Mouse (Mus musculus): ENCODE measurements around the gene Sbsn. TPM values are rescaled to one million over a fixed set of nuclear protein-coding genes. Genes with fewer than 3 reads are reported as not detected.

The Sbsn gene
- total RNA-seq, 2 experiments from 2014 or later: 1.7 to 2.9 TPM

DNA sequence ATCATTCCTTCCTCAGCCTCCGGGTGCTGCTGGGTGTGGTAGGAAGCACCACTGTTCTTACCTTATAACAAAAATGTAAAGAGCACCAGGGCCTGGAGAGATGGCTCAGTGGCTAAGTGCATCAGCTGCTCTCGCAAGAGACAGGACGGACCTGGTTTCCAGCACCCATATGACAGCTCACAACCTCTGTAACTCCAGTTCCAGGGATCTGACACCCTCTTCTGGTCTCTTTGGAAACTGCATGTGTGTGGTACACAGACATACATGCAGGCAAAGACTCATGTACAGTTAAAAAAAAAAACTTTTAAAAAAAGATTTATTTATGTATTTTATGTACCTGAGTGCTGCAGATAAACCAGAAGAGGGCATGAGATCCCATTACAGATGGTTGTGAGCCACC, 52.0 kb downstream of the Sbsn start:
- intact Hi-C loops (cut with DNase I): no loop called here
- DNase-seq: no peak

DNA sequence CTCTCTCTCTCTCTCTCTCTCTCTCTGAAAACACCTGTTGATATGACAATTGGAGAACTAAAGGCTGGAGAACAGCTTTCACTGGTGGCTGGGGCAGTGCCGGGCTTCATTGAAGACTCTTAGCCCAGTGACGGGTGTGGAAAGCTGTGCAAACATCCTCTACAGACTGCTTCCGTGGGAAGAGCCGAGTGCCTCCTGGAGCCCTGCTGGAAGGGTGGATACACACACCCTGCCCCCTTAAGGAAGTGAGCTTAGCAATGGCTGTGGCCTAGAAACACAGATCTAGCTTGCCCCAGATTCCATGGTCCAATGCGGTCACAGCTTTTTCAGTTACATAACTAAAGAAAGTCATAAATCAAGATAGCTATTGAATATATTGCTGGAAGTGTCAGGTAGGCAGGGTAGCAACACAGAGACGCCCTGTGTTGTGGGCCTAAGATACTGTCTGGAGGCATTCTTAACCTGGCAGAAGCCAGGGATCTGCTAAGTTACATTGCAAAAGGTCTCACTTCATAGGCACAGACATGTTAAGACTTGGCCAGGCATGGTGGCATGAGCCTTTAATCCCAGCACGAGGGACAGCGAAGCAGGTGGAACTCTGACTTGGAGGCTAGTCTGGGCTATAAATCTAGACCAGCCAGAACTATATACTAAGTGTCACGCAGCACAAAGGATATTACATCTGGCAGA, 52.9 kb downstream of the Sbsn start:
- DNase-seq: no peak
- intact Hi-C loops (cut with DNase I): no loop called here

Other genes starting within 250 kb of the Sbsn start
- gene Arhgap33, start 216.4 kb upstream of the Sbsn start, total RNA-seq (2021): under 1 TPM; 0.56 to 0.89 TPM
- gene Hspb6, start 199.3 kb upstream of the Sbsn start, total RNA-seq (2021): 100 to 1,000 TPM; 749 to 757 TPM
- 1 to 10 TPM; 3.3 to 5.4 TPM for gene Proser3, start 199.2 kb upstream of the Sbsn start, total RNA-seq (2021)
- 10 to 100 TPM; 13.4 to 16.0 TPM for gene Lin37, start 191.6 kb upstream of the Sbsn start, total RNA-seq (2021)
- gene U2af1l4, start 188.2 kb upstream of the Sbsn start, total RNA-seq (2021): 10 to 100 TPM; 62.9 to 63.4 TPM
- 1 to 10 TPM; 1.4 to 1.6 TPM for gene Gm49396, start 188.1 kb upstream of the Sbsn start, total RNA-seq (2021)
- 10 to 100 TPM; 75.8 to 81.6 TPM for gene Psenen, start 187.8 kb upstream of the Sbsn start, total RNA-seq (2021)
- 1 to 10 TPM in 1 of 2 experiments, under 1 TPM in 1; 0.67 to 1.2 TPM for gene Igflr1, start 186.0 kb upstream of the Sbsn start, total RNA-seq (2021)
- 10 to 100 TPM; 18.5 to 20.5 TPM for gene Kmt2b, start 162.7 kb upstream of the Sbsn start, total RNA-seq (2021)
- gene Zbtb32, start 152.6 kb upstream of the Sbsn start, total RNA-seq (2021): not detected
- gene Upk1a, start 138.6 kb upstream of the Sbsn start, total RNA-seq (2021): under 1 TPM; 0.19 to 0.56 TPM
- gene Cox6b1, start 125.3 kb upstream of the Sbsn start, total RNA-seq (2021): 1,000 to 10,000 TPM; 4,758 to 4,785 TPM
- not detected for gene Etv2, start 115.6 kb upstream of the Sbsn start, total RNA-seq (2021)
- 10 to 100 TPM; 51.9 to 54.5 TPM for gene Rbm42, start 101.2 kb upstream of the Sbsn start, total RNA-seq (2021)
- 1 to 10 TPM; 6.0 to 6.4 TPM for gene Haus5, start 86.5 kb upstream of the Sbsn start, total RNA-seq (2021)
- gene Pmis2, start 79.9 kb upstream of the Sbsn start, total RNA-seq (2021): under 1 TPM in 1 of 2 experiments, not detected in 1; 0.49 TPM
- not detected for gene 2200002J24Rik, start 52.5 kb upstream of the Sbsn start, total RNA-seq (2021)
- under 1 TPM in 1 of 2 experiments, not detected in 1; 0.14 TPM for gene Atp4a, start 39.3 kb upstream of the Sbsn start, total RNA-seq (2021)
- 100 to 1,000 TPM; 236 to 272 TPM for gene Tmem147, start 21.9 kb upstream of the Sbsn start, total RNA-seq (2021)
- gene Gapdhs, start 7.8 kb upstream of the Sbsn start, total RNA-seq (2021): not detected
- 1 to 10 TPM in 1 of 2 experiments, under 1 TPM in 1; 0.73 to 3.4 TPM for gene Dmkn, start 12.3 kb downstream of the Sbsn start, total RNA-seq (2021)
- not detected for gene Krtdap, start 36.4 kb downstream of the Sbsn start, total RNA-seq (2021)
- under 1 TPM in 1 of 2 experiments, not detected in 1; 0.14 TPM for gene Ffar2, start 72.3 kb downstream of the Sbsn start, total RNA-seq (2021)
- not detected for gene Ffar3, start 104.7 kb downstream of the Sbsn start, total RNA-seq (2021)
- not detected for gene Ffar1, start 110.1 kb downstream of the Sbsn start, total RNA-seq (2021)
- 1 to 10 TPM in 1 of 2 experiments, under 1 TPM in 1; 0.46 to 1.7 TPM for gene Cd22, start 128.9 kb downstream of the Sbsn start, total RNA-seq (2021)
- gene Mag, start 163.4 kb downstream of the Sbsn start, total RNA-seq (2021): not detected
- 1 to 10 TPM; 2.9 to 4.6 TPM for gene Hamp2, start 173.2 kb downstream of the Sbsn start, total RNA-seq (2021)
- 10 to 100 TPM; 20.2 to 36.3 TPM for gene Hamp, start 192.6 kb downstream of the Sbsn start, total RNA-seq (2021)
- gene Usf2, start 205.3 kb downstream of the Sbsn start, total RNA-seq (2021): 100 to 1,000 TPM; 107 to 112 TPM
- 1 to 10 TPM; 3.7 to 5.1 TPM for gene Lsr, start 222.0 kb downstream of the Sbsn start, total RNA-seq (2021)
- under 1 TPM in 1 of 2 experiments, not detected in 1; 0.17 TPM for gene Fam187b, start 222.3 kb downstream of the Sbsn start, total RNA-seq (2021)